Mouse (Mus musculus) adrenal gland, adult 8-10 months (tissue): Measurements from ENCODE around the gene Magi3. TPM values are rescaled to one million over a fixed set of nuclear protein-coding genes. Genes with fewer than 3 reads are reported as not detected.

ENCODE experiments used
- DNase-seq: peaks from one replicate; pipeline ENCODE4 v3.0.0; 2022
- total RNA-seq, 4 experiments: library from RNA; stranded (reverse); gene quantifications; 2 replicates each; pipeline ENCODE4 v1.2.4; 2022

Gene Magi3
- total RNA-seq, 4 experiments from 2014 or later, result 19.4 to 31.5 (median 25.8) TPM

DNA sequence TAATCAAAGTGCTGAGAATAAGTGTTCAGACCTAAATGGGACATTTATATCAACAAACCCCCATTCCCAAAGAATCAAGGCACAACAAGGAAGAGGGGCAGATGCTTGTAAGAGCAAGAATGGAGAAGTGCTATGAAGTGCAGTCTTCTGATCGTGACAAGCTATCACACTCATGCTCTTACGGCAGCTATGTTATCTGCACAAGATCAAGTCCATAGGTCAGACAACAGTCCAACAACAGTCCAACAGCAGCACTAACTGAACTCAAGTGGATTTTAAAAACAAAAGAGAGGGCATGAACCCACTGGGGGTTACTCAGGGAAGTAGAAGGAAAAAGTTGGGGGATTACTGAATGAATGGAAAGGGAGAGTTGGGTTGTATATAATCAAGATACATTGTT lies 30.4 kb downstream of the Magi3 start:
- no peak for DNase-seq

GRCm38 (mm10) chr3:104189234-104189633 lies 30.9 kb downstream of the Magi3 start:
- no peak for DNase-seq

GRCm38 (mm10) chr3:104184270-104184669 lies 35.9 kb downstream of the Magi3 start:
- no peak for DNase-seq

- DNase-seq, result no peak
These were observed 36.5 kb downstream of the Magi3 start for GRCm38 (mm10) chr3:104183656-104184055.

- DNase-seq, result no peak
These were observed 37.5 kb downstream of the Magi3 start for GRCm38 (mm10) chr3:104182711-104183110.

- DNase-seq, result no peak
These were observed 58.8 kb downstream of the Magi3 start for GRCm38 (mm10) chr3:104161347-104161746.

DNA sequence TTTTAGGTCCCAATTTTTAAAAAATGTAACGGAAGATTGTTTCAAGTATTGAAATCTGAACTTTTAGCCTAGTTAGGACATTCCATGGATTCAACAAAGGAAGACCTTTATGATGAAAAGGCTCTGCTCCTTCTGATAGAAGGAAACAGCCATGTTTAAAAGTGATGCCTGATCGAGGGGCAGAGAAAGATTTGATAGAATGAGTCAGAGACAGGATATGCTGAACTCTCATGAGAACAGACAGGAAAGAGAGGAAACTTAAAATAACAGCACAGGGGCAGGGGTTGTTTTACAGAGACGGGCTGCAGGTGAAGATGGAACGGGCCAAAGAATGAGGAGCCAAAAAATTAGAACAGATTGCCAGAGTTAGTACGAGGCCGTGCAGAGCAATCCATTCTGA lies 59.6 kb downstream of the Magi3 start:
- no peak for DNase-seq

DNA sequence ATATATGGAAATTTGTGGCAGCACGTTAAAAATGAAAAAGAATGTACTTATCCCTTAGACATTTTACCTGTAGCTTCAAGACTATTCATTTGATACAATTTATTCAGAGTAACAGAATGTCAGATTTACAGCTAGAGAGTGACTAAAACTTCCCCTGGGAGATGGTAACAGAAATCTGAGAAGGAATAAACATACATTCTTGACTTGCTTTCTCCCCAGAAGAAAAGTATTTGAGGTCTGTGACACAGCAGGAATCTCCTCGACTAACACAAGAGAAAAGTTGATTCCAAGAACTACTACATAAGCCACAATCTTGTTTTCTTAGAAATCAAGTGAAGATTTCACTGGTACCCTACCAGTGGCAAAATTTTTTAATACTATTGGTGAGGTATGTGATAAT lies 70.0 kb downstream of the Magi3 start:
- DNase-seq, result no peak

GRCm38 (mm10) chr3:104142376-104142775 lies 77.8 kb downstream of the Magi3 start:
- no peak for DNase-seq

GRCm38 (mm10) chr3:104138953-104139450 lies 81.2 kb downstream of the Magi3 start:
- DNase-seq, result no peak

GRCm38 (mm10) chr3:104125628-104126027 lies 94.5 kb downstream of the Magi3 start:
- no peak for DNase-seq

GRCm38 (mm10) chr3:104123846-104124245 lies 96.3 kb downstream of the Magi3 start:
- no peak for DNase-seq

GRCm38 (mm10) chr3:104109478-104109877 lies 110.7 kb downstream of the Magi3 start:
- peak; percentile 37 for DNase-seq

DNA sequence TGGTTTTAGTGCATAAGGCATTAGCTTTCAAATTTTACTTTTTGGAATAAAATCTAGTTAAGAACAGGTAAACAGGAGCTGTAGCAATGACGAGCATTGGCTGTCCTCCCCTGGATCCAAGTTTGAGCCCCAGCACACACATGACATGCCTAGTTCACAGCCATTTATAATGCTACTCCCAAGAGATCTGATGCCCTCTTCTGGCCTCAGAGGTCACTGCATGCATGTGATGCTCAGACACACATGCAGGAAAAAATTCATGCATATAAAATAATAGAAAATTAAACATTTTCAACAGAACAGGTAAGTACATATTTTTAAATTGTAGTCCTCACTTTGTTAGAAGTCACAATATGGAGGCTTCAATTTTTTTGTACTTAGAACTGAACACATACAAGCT lies 115.2 kb downstream of the Magi3 start:
- DNase-seq, result no peak

DNA sequence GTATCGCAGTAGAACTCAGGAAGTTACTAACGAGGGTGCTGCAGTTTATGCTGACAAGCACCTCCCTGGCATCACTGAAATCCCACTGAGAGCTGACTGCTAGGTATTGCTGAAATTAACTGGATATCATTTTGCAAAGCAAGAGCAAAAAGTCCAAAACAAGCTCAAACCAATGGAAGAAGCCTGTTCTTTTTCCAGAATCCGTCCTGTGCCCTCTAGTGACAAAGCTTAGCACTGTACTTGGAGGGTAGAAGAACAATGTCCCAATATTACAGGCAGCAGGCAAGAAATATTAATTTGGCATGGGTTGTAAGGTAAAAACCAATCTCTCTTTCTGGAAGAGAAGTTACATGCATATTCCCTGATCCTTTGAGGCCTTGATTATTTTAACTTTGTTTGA lies 118.5 kb downstream of the Magi3 start:
- DNase-seq, result no peak

GRCm38 (mm10) chr3:104101249-104101648 lies 118.9 kb downstream of the Magi3 start:
- DNase-seq, result no peak

GRCm38 (mm10) chr3:104095936-104096335 lies 124.2 kb downstream of the Magi3 start:
- no peak for DNase-seq

DNA sequence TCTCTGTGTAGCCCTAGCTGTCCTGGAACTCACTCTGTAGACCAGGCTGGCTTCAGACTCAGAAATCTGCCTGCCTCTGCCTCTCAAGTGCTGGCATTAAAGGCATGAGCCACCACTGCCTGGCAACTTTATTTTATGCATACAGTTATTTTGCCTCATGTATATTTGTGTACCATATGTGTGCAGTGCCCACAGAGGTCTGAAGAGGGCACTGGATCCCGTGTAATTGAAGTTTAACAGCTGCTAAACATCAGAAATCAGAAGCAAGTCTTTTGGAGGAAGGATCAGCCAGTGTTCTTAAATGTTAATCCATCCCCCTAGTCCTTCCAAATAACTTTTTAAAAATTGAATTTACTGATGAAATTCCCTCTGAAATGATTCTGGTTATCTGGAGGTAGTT lies 125.5 kb downstream of the Magi3 start:
- no peak for DNase-seq

GRCm38 (mm10) chr3:104092759-104093158 lies 127.4 kb downstream of the Magi3 start:
- DNase-seq, result no peak

DNA sequence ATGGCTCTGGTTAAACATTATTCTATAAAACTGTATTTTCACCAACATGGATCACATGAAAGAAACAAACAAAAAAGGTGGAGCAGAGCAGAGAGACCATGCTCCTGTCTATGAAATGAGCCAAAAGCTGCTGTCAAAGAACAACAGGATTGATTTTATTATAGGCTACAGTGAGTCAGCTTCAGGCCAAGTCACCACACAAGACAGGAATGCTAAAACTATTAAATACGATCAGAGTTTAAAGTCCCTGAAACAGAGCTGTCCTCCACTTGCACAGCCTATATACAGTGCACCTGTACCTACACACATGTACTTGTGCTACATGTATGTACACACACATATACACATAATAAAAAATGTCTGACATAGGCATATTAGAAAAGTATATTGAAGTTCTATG lies 138.1 kb downstream of the Magi3 start:
- no peak for DNase-seq

GRCm38 (mm10) chr3:104078725-104079124 lies 141.4 kb downstream of the Magi3 start:
- DNase-seq, result no peak

GRCm38 (mm10) chr3:104069395-104069794 lies 150.8 kb downstream of the Magi3 start:
- DNase-seq, result no peak

GRCm38 (mm10) chr3:104059001-104059622 lies 161.1 kb downstream of the Magi3 start:
- no peak for DNase-seq

DNA sequence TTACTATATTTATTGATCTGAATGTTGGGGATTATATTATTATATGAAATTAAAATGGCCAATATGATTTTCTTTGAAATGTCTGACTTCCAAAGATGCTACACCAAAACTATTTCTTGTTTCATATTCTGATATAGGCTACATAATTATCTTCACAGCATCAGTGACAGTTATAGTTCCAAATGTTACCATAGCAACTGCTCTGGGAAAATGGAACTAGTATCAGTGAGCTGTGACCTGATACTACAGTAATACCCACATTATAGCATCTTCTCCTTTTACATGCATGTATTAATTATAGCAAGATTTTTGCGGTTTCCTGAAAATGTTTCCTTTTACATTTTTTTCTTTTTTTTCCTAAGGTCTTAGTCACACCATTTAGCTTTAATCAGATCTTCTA lies 187.4 kb downstream of the Magi3 start:
- no peak for DNase-seq

DNA sequence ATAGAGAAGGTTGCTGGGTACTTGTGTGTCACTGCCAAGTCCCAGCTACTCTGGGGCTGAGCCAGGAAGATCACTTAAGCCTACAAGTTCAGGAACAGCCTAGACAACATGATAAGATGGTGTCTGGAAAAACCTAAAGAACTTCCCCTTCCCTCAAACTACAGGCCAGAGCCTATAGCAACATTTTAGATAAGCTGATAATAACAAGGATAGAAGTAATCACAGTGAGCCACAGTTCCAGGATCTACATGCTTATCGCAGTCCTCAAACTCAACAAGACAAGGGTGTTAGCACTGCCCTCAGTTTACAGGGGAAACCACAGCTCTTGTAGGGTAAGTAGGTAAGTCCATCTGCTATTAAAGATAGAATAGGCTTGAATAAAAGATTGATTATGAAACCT lies 188.1 kb downstream of the Magi3 start:
- DNase-seq, result no peak
